Mouse (Mus musculus) liver, embryonic 16.5 days (tissue): ENCODE results near the gene Vps35l. TPM values are rescaled to one million over a fixed set of nuclear protein-coding genes. Genes with fewer than 3 reads are reported as not detected.

Source experiments
- ATAC-seq: fragments of 200-750 bp; cut with Nextera tagmentation; 2 replicates; pipeline ENCODE4 v1.8.0; 2017; ENCODE audit warnings: low read depth, mild to moderate bottlenecking, moderate number of reproducible peaks, moderate library complexity
- H3K27ac ChIP-seq: fragments of 300-500 bp; sonication (generic); 2 replicates; pipeline ENCODE4 v1.5.1; 2014; ENCODE audit warnings: mild to moderate bottlenecking, low read length
- H3K27me3 ChIP-seq: fragments of 300-500 bp; sonication (generic); 2 replicates; pipeline ENCODE4 v1.6.1; 2014; ENCODE audit warnings: low read depth, low read length, mixed read lengths; ENCODE audit not compliant: control insufficient read depth, insufficient read depth
- H3K36me3 ChIP-seq: fragments of 300-500 bp; sonication (generic); 2 replicates; pipeline ENCODE4 v1.6.1; 2014; ENCODE audit warnings: mild to moderate bottlenecking; ENCODE audit not compliant: control insufficient read depth, insufficient read depth
- H3K4me1 ChIP-seq: fragments of 300-500 bp; sonication (generic); 2 replicates; pipeline ENCODE4 v1.6.1; 2014; ENCODE audit warnings: low read depth, low read length, mixed read lengths; ENCODE audit not compliant: control insufficient read depth
- H3K4me2 ChIP-seq: fragments of 300-500 bp; sonication (generic); 2 replicates; pipeline ENCODE4 v1.6.1; 2014; ENCODE audit warnings: low read depth, low read length, mixed read lengths
- H3K4me3 ChIP-seq: fragments of 300-500 bp; sonication (generic); 2 replicates; pipeline ENCODE4 v1.5.1; 2014; ENCODE audit warnings: low read depth, mild to moderate bottlenecking, low read length
- H3K9ac ChIP-seq: fragments of 300-500 bp; sonication (generic); 2 replicates; pipeline ENCODE4 v1.6.1; 2014; ENCODE audit warnings: low read depth, low read length
- H3K9me3 ChIP-seq: fragments of 300-500 bp; sonication (generic); replicated peaks from 2 replicates; pipeline ENCODE4 v1.6.1; 2016; ENCODE audit warnings: low read length; ENCODE audit not compliant: control insufficient read depth
- WGBS: fragments of 180-500 bp; shearing (Covaris S2); extraction: QIAGEN DNeasy Blood & Tissue Kit; methylation state at CpG from one replicate; pipeline ENCODE4 v1.1.7; 2014; ENCODE audit not compliant: insufficient replicate concordance; 5-methylcytosine and 5-hydroxymethylcytosine counted together
- polyA plus RNA-seq: library from polyadenylated mRNA; unstranded; fragments of >200 nt; fragmentation: Nextera tagmentation; extraction: Ambion mirVana; gene quantifications from 2 replicates; pipeline ENCODE4 v1.2.1, GENCODE M21; 2015

The Vps35l gene
- polyA plus RNA-seq, 1 experiment from 2014 or later = 31.3 TPM

DNA sequence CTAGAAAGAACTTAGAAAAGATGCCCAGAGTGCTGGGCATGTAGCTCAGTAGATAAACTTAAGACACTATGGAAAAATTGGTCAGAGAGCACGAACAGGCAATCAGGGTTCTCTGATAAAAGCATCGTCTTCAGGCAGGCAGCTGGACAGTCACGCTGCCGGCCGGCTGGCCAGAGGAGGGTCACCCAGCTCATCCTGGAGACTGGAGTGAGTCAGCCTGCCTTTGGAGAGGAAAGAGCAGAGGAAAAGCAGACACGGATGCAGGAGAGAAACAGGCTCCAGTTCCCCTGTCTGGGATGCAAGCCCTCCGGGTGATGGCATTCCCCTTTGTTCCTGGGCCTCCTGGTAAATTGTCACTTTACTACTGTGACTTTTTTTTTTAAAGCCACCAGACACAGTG, 57.6 kb downstream of the Vps35l start:
- WGBS = 57% methylated on average over 7 of the region's 7 CpGs
- Histone ChIP-seq H3K4me1 (no peaks in the 10 kb centered on the region), H3K4me3 (no peak overlapping the region), H3K9ac (no peak overlapping the region), H3K27me3 (no peaks in the 10 kb centered on the region), H3K36me3 (peaks cover 3% of the 10 kb centered on the region; the same call in 1 of the 2 replicates), H3K27ac (no peak overlapping the region), H3K4me2 (no peak overlapping the region), H3K9me3 (no peaks in the 10 kb centered on the region)
- ATAC-seq = no peak

DNA sequence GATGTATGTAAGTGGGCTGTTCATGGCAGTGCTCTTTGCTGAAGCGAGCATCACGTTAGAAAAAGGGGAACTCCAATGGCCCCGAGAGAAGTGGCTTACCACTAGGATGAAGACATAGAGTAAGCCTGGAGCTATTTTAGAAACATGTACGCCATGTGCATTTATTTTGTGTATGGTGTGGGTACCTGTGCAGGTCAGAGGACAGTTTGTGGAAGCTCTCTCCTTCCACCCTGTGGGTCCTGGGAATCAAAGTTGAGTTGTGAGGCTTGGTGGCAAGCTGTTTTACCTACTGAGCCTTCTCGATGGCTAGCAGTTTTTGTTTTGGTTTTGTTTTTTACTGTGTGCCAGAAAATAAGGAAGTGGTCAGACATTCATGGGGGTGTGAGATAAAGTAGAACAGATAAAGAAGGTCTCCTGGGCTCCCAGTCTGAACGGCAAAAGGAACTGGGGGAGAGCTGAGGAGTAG, 58.1 kb downstream of the Vps35l start:
- Histone ChIP-seq H3K36me3 (peaks cover 3% of the 10 kb centered on the region; the same call in 1 of the 2 replicates), H3K9me3 (no peaks in the 10 kb centered on the region), H3K9ac (no peak overlapping the region), H3K4me2 (no peak overlapping the region), H3K4me1 (no peaks in the 10 kb centered on the region), H3K27ac (peak overlapping the region; percentile 63; the same call in 1 of the 2 replicates), H3K27me3 (no peaks in the 10 kb centered on the region), H3K4me3 (peak overlapping the region; percentile 26)
- ATAC-seq = no peak
- WGBS = 14% methylated on average over 6 of the region's 6 CpGs

DNA sequence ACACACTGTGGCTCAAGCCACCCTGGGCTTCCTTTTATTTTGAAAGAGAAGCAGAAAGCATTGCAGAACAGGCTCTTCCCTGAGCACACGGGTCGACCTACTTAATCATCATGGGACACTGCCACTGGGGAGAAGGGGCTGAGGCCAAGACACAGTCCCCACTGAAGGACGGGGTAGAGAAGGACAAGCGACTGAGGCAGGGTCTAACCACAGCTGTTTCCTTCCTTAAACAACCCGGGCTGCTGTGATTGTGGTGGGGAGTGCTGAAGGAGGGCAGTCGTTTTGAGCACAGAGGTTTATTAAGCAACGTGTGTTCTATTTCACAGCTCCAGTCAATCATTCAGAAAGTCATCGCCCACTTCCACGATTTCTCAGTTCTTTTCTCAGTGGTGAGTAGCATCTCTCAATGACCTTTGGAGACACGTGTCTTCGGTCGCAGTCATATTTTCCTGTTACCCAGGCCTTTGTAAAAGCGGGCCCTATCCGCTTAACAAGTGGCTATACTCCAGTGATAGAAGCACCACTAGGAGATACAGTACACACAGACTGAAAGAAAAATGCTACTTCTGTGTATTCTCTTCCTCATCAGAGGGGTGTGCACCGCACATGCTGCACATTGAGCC, 60.2 kb downstream of the Vps35l start:
- no peak overlapping the region for H3K27ac ChIP-seq
- peaks cover 3% of the 10 kb centered on the region; the same call in 1 of the 2 replicates for H3K36me3 ChIP-seq
- no peaks in the 10 kb centered on the region for H3K9me3 ChIP-seq
- H3K4me3 ChIP-seq = no peak overlapping the region
- no peaks in the 10 kb centered on the region for H3K27me3 ChIP-seq
- WGBS = 56% methylated on average over 15 of the region's 15 CpGs
- H3K4me2 ChIP-seq = no peak overlapping the region
- no peak overlapping the region for H3K9ac ChIP-seq
- peak; percentile 16; the same call in 1 of the 2 replicates for ATAC-seq
- H3K4me1 ChIP-seq = no peaks in the 10 kb centered on the region

DNA sequence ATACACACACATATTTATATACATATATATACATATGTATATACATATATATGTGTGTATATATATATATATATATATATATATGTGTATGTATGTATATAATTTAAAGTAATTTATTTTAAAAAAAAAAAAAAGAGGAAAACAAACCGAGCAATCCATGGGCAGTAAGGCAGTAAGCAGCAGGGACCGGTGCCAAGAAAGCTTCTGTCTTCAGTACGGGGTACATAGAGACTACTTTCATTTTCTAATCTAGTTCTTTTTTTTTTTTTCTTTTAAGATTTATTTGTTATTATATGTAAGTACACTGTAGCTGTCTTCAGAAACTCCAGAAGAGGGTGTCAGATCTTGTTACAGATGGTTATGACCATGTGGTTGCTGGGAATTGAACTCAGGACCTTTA, 61.8 kb downstream of the Vps35l start:
- Histone ChIP-seq H3K4me3 (no peak overlapping the region), H3K36me3 (peaks cover 3% of the 10 kb centered on the region; the same call in 1 of the 2 replicates), H3K9me3 (no peaks in the 10 kb centered on the region), H3K4me2 (no peak overlapping the region), H3K27ac (no peak overlapping the region), H3K27me3 (no peaks in the 10 kb centered on the region), H3K9ac (no peak overlapping the region), H3K4me1 (no peaks in the 10 kb centered on the region)
- ATAC-seq = no peak
- 79% methylated on average over 3 of the region's 3 CpGs for WGBS

DNA sequence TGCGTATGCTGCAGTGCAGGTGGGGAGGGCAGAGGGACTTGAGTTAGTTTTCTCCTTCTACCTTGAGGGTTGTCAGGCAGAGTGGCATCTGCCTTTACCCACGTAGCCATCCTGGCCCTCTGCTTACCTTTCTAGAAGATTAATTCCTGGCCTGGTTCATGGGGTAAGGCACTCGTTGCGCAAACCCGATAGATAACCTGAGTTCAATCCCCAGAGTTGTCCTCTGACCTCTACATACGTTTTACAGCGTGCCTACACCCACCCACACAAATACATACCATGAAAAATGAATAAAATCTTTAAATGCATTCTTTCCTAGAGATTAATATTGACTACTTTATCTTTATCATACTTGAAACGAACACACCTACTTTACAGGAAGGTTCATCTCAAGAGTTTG, 63.4 kb downstream of the Vps35l start:
- WGBS = 76% methylated on average over 8 of the region's 8 CpGs

DNA sequence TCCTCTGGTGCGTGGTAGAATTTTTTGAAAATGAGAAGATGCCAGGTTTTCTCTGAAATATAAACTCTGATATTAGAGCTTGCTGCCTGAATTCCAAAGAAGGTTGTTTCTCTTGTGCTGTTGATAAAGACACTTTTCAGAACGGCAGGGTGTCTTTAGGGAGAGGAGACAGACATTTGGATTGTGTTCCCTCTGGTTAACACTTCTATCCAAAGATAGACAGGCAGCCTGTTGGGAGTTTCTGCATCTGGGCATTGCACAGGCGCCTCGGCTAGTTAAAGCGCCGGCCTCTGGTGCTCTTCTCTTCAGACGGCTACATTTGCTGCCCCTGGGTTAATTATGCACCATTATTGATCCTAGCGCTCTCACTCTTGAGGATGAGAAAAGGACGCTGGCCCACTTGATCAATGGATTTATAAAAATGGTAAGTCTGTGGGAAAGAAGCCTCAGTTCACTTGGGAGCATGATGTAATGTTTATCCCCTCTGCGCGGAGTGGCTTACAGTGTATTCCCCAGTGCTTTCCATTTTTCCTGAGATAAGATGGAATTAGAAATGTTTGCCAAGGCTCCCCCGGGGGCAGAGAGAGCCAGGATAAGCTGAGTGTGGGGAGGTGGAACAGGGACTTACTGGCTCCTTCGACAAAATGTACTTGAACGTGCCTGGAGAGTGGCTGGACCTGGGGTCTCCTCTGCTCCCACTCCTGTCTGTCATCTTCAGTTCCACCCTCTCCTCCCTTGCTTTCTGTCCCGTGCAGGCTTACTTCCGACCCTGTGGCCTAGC, 66.8 kb downstream of the Vps35l start:
- WGBS = 64% methylated on average over 16 of the region's 16 CpGs
- no peak overlapping the region for H3K4me2 ChIP-seq
- no peak for ATAC-seq

More for the DNA sequence above, 63.4 kb downstream of the Vps35l start:
- Histone ChIP-seq H3K4me1 (no peaks in the 10 kb centered on the region; the same call in 1 of the 2 replicates), H3K9me3 (no peaks in the 10 kb centered on the region), H3K27me3 (no peaks in the 10 kb centered on the region), H3K4me2 (no peak overlapping the region), H3K9ac (no peak overlapping the region), H3K4me3 (no peak overlapping the region), H3K27ac (no peak overlapping the region), H3K36me3 (peaks cover 3% of the 10 kb centered on the region; the same call in 1 of the 2 replicates)
- ATAC-seq = no peak

DNA sequence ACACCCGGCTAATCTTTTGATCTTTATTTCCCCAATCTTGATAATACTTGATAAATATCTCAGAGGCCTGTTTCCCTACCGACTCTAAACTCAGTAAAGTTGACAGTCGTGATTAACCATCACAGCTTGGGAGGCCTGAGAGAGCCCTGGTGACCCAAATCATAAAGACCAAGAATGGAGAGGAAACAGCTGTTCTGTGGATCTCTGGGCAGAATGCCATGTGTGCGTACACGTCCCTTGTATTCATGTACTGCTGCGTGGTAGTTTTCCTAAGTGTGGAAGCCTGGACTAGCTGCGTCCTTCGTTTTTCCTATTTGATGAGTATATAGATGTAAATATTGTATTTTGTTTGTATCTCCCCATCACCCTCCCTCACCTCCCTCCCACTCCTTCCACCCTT, 67.9 kb downstream of the Vps35l start:
- Histone ChIP-seq H3K4me3 (no peak overlapping the region), H3K4me2 (no peak overlapping the region), H3K4me1 (no peaks in the 10 kb centered on the region; the same call in none of the 2 replicates), H3K27ac (no peak overlapping the region), H3K36me3 (no peaks in the 10 kb centered on the region), H3K9ac (no peak overlapping the region), H3K27me3 (no peaks in the 10 kb centered on the region), H3K9me3 (no peaks in the 10 kb centered on the region)
- 73% methylated on average over 8 of the region's 8 CpGs for WGBS
- no peak for ATAC-seq

More for the DNA sequence above, 66.8 kb downstream of the Vps35l start:
- H3K4me1 ChIP-seq = no peaks in the 10 kb centered on the region; the same call in none of the 2 replicates
- H3K9me3 ChIP-seq = no peaks in the 10 kb centered on the region
- H3K27ac ChIP-seq = no peak overlapping the region
- no peaks in the 10 kb centered on the region for H3K36me3 ChIP-seq
- H3K9ac ChIP-seq = no peak overlapping the region
- no peak overlapping the region for H3K4me3 ChIP-seq
- no peaks in the 10 kb centered on the region for H3K27me3 ChIP-seq

DNA sequence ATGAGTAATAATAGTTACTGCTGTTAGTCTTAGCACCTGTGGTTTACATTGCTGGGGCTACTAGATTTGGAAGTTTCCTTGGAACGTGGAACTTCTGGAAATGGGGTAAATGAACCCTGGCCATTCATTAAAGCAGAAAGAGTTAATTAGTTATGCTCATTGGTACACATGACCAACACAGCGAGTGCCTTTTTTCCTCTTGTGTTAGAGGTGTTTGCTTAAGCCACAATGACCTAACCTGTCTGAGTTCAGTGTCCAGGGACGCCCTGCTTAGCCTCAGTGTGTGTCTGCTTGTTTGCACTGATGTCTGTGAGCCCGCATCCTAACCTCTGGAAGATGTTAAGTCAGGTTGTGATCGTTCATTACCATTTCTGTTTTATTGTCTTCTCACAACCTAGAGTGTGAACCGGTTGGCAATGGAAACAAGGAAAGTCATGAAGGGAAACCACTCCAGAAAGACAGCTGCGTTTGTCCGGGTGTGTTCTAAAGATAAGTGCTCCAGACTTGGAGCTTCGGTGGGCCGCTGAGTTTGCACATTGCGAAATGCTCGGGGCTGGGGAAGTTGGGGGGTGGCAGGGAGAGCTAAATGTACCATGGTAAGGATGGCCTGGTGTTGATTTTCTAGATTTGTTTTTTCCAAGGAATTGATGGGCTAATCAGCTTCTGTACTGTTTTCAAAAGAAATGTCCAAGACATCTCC, 71.5 kb downstream of the Vps35l start:
- 31% methylated on average over 12 of the region's 12 CpGs for WGBS
- H3K9ac ChIP-seq = no peak overlapping the region
- no peaks in the 10 kb centered on the region; the same call in none of the 2 replicates for H3K4me1 ChIP-seq
- H3K36me3 ChIP-seq = no peaks in the 10 kb centered on the region
- no peak overlapping the region for H3K4me2 ChIP-seq
- no peaks in the 10 kb centered on the region for H3K9me3 ChIP-seq
- H3K27ac ChIP-seq = peak overlapping the region; percentile 32
- no peak overlapping the region for H3K4me3 ChIP-seq
- ATAC-seq = peak; percentile 70
- no peaks in the 10 kb centered on the region for H3K27me3 ChIP-seq
